Mouse (Mus musculus) lung, adult 18-20 months (tissue): Measurements from ENCODE around the gene Slc41a2.
A peak's percentile ranks its signal among the peaks of the same experiment; 100 is the strongest.

Source experiments
- DNase-seq, 2 experiments: peaks; one replicate each; pipeline ENCODE4 v3.0.0; 2022; ENCODE audit warnings: mixed read lengths in 2 of 2

Slc41a2 gene

DNA sequence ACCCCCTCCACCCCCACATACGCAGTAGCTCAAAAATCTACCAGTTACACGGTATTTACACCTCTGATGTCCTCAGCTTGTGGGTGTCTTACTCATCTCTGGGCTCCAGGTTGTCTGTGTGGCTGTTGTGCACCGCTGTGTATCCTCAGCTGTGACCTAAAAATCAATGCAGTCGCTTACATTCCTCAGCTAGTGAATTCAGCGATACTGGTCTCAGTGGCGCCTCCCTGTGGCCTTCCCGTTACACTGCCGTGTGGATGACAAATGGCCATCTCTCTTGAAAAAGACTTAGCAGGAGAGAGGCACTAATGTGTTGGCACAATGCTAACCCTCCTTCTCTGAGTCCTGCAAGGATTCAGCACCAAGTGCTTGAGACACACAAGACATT, 155.1 kb downstream of the Slc41a2 start:
- DNase-seq, result peak; percentile 26 to 41

DNA sequence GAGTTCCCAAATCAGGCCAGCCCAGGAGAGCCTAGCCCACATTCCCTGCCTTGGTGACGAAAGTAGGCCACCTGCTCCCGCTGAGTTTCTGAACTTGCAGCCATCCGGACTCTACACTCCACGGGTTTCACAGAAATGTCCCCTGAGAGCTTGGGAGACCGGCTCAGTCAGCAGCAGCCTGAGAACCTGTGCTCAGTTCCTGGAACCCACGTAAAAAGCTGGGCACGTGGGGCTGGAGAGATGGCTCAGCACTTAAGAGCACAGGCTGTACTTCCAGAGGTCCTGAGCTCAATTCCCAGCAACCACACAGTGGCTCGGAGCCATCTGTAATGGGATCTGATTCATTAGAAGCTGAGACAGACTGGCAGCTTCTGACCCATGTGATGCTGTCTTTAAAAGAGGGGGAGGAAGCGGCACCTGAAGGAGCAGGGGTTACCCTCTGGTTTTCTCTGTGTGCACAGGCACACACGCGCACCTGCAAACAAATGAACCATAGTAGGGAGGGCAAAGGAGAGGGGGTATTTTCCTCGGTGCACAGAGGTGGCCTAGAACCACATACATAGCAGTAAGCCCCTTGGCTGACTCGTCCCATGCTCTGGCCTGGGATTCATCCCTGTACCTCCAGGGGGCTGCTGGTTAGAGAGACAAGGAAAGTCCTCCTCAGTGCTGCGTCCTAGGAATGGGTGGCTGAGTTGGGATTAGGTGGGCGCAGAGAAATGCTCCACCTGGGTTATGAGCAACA, 155.7 kb downstream of the Slc41a2 start:
- no peak for DNase-seq
